Mouse (Mus musculus): ENCODE measurements at regions not wholly inside any gene's neighbourhood (a gene's known extent, or its start where the extent isn't known, plus 50 kb on each side); places are given as distances from the start of the nearest gene placed in this dataset.

DNA sequence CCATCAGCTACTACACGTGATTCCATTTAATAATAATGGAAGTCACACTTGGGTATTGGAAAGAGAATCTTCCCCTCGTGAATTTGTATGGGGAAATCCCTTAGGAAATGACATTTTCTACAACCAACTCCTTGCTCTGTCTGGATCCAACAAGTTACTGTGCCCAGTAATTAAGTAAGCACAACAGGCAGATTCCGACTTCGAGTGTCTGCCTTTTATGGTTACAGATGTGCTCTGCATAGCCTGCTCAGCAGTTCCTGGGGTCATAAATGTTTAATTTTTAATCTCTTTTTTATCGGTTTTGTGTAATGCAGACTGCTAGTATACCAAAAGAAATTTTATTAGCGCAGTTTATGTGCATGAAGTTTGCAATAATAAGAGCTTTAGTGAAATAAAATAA is 259.8 kb upstream of the Pitrm1 start:
- Histone ChIP-seq H3K27me3 (no peaks in the 10 kb centered on the region), H3K9ac (no peak overlapping the region), H3K9me3 (no peaks in the 10 kb centered on the region), H3K4me3 (no peak overlapping the region), H3K4me1 (no peaks in the 10 kb centered on the region), H3K36me3 (no peaks in the 10 kb centered on the region), H3K4me2 (no peak overlapping the region), H3K27ac (no peak overlapping the region)
- WGBS = 75% methylated on average over 6 of the region's 6 CpGs
- ATAC-seq (ENCODE audit: borderline replicate concordance, extremely low read depth, low FRiP score, low TSS enrichment) = no peak

DNA sequence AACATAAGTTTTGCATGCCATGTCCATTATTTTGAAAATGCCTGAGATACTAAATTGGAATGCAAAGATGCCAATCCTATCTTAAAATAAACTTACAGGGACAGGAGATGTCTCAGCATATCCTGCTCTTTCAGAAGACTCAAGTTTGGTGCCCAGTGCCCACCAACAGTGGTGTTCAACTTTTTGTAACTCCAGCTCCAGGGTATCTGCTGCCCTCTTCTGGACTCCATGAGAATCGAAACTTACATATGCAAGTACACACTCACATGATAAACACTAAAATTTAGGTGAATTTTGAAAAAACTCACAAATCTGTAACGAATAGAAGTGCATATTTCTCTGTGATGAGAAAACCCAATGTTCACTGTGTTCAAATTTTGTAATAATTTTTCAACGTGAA is 255.9 kb upstream of the Pitrm1 start:
- H3K4me3 ChIP-seq = no peak overlapping the region
- WGBS = 48% methylated on average over 3 of the region's 3 CpGs
- no peak overlapping the region for H3K9ac ChIP-seq
- no peaks in the 10 kb centered on the region for H3K9me3 ChIP-seq
- no peak overlapping the region for H3K4me2 ChIP-seq
- no peaks in the 10 kb centered on the region for H3K4me1 ChIP-seq
- H3K27ac ChIP-seq = no peak overlapping the region
- no peaks in the 10 kb centered on the region for H3K36me3 ChIP-seq
- no peak for ATAC-seq (ENCODE audit: borderline replicate concordance, extremely low read depth, low FRiP score, low TSS enrichment)
- no peaks in the 10 kb centered on the region for H3K27me3 ChIP-seq

DNA sequence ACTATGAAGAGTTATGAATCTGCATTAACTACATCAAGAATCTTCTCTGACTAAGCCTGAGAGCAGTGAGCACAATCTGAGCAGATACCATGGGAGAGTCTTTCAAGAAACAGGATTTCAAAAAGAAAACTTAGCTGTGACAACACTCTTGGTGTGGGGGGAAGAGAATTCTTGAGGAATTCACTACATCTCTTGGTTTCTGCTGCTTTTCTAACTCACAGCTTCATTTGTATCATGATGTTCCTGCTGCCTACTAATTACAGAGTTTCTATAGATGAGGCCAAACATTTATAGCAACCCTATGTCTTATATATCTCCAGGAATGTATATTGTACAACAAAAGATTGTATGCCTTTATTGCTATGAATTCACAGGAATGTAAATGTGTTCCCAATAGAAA is 242.2 kb upstream of the Pitrm1 start:
- H3K27me3 ChIP-seq = no peaks in the 10 kb centered on the region
- no peak for ATAC-seq (ENCODE audit: borderline replicate concordance, extremely low read depth, low FRiP score, low TSS enrichment)
- no peaks in the 10 kb centered on the region for H3K9me3 ChIP-seq
- H3K36me3 ChIP-seq = no peaks in the 10 kb centered on the region
- no peaks in the 10 kb centered on the region for H3K4me1 ChIP-seq
- no peak overlapping the region for H3K4me2 ChIP-seq
- no peak overlapping the region for H3K27ac ChIP-seq
- no peak overlapping the region for H3K4me3 ChIP-seq
- H3K9ac ChIP-seq = no peak overlapping the region

DNA sequence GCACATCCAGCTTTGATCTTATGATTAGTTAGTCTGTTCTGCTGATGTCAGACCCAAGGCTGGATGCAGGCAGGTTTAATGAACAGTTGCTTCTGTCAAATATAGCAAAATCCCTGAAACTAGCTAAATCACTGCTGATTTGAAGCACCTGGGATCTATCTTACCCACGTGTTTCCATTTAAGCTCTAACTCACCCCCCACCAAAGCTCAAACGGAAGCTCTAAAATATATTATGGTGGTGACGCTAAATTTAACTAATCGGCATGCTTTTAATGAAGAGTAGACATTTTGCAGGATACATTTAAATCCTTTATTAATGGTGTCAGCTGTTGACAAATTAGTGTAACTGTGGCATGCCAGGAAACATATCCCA is 241.3 kb upstream of the Pitrm1 start:
- Histone ChIP-seq H3K4me2 (no peak overlapping the region), H3K27ac (no peak overlapping the region), H3K36me3 (no peaks in the 10 kb centered on the region), H3K4me1 (no peaks in the 10 kb centered on the region), H3K27me3 (no peaks in the 10 kb centered on the region), H3K9ac (no peak overlapping the region), H3K4me3 (no peak overlapping the region), H3K9me3 (no peaks in the 10 kb centered on the region)
- no peak for ATAC-seq (ENCODE audit: borderline replicate concordance, extremely low read depth, low FRiP score, low TSS enrichment)
- 74% methylated on average over 4 of the region's 4 CpGs for WGBS

DNA sequence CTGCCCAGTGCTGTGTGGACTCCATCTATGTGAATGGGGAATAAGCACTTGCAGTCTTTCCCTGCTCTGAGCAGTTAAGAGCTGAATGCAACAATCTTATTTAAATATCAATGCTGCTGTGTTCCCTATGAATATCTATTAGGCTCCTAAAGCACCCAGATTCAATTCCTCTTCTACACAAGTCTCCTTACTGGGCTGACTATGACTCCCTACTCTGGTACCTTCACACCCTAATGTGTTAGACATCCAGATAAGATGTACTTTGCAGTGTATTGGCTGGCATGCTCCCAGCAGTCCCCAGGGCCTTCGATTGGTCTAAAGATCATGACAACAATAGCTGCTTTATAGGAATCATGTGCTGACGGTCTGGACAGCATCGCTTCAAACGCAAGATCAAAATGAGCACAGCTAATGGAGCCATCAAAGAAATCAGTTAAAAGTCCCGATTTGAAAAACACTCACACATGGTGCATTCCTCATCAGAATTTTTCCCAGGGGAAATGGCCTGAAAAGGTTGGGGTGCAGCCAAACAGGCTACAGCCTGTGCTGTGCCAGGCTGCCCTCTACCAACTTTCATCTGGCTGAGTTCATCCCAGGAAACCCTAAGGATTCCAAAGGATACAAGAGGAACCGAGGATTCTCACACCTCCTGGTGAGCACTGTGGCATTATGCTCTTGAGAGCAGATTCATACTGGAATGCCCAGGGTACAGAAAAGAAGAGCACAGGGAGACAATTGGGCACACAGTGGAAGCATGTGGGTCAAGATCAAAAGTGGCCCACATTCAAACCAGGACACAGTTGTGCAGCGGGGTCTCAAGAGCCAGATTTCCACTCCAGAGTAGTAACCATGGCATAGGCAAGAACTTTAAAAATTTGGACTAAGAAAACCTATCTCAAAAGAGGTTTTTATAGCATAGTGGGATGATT is 240.7 kb upstream of the Pitrm1 start:
- no peaks in the 10 kb centered on the region for H3K9me3 ChIP-seq
- ATAC-seq (ENCODE audit: borderline replicate concordance, extremely low read depth, low FRiP score, low TSS enrichment) = no peak
- no peaks in the 10 kb centered on the region for H3K27me3 ChIP-seq
- WGBS = 78% methylated on average over 7 of the region's 7 CpGs
- H3K9ac ChIP-seq = no peak overlapping the region
- no peak overlapping the region for H3K27ac ChIP-seq
- H3K4me2 ChIP-seq = no peak overlapping the region
- no peak overlapping the region for H3K4me3 ChIP-seq
- no peaks in the 10 kb centered on the region for H3K36me3 ChIP-seq
- H3K4me1 ChIP-seq = no peaks in the 10 kb centered on the region

DNA sequence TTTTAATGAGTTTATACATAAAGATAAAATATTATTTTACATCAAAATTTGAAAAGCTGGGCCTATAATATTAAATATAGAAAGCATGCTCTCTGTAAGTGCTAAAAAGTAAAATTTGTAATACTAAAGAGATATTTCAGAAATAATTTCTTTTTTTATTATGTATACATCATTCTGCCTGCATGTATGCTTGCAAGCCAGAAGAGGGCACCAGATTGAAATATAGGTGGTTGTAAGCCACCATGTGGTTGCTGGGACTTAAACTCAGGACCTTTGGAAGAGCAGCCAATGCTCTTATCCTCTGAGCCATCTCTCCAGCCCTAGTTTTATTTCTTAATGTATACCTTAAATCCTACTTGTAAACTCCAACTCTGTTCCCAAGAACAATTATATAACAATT is 231.7 kb upstream of the Pitrm1 start:
- no peak overlapping the region for H3K9ac ChIP-seq
- H3K9me3 ChIP-seq = no peaks in the 10 kb centered on the region
- no peak overlapping the region for H3K4me3 ChIP-seq
- ATAC-seq (ENCODE audit: borderline replicate concordance, extremely low read depth, low FRiP score, low TSS enrichment) = no peak
- H3K27me3 ChIP-seq = no peaks in the 10 kb centered on the region
- H3K36me3 ChIP-seq = no peaks in the 10 kb centered on the region
- no peak overlapping the region for H3K27ac ChIP-seq
- H3K4me2 ChIP-seq = no peak overlapping the region
- H3K4me1 ChIP-seq = no peaks in the 10 kb centered on the region

DNA sequence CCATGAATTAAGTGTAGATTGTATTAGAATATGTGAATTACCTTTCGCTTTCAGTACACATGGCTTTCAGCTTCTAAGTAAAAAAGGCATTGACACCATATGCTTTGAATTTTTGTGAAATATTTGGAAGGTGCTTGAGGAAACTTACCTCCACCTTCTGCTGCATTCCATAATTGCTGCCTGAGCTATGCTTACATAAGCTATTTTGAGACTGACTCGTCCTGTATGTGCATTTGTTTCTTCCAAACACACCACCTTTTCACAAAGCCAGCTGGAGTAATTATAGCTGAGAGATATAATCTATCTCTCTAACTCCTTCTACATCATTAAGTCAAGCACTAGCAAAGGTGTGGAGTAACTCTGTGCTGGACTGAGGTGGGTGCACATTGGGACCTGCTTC is 224.0 kb upstream of the Pitrm1 start:
- ATAC-seq (ENCODE audit: borderline replicate concordance, extremely low read depth, low FRiP score, low TSS enrichment) = no peak

DNA sequence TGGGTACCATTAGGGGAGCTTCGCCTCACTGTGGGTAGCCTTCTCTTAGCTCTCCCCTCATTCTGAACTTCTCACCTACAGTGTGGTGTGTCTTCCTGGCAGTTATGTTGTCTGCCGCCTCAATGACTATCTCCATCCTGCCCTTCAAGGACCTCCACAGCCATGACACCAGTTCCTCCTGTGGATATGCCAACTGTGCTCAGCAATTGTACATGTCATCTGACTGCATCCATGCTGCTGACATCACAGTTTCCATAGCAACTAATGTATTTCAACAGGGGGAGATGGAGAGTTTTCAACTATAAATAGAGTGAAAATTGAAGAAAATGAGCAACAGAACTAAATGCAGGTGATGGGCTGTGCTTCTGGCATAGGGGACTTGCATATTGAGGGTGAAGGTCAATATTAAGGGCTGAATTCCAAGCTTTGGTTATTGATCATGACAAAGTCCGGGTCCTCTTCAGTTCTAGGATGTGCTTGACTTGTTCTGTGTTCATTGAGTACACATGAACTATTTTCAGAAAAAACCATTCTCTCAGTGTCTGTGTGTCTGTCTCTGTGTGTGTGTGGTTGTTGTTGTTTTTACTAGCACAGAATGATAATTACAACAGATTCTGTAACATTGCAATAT is 217.5 kb upstream of the Pitrm1 start:
- H3K9me3 ChIP-seq = no peaks in the 10 kb centered on the region
- no peaks in the 10 kb centered on the region for H3K4me1 ChIP-seq
- 79% methylated on average over 3 of the region's 3 CpGs for WGBS
- no peaks in the 10 kb centered on the region for H3K27me3 ChIP-seq
- no peak overlapping the region for H3K27ac ChIP-seq
- H3K9ac ChIP-seq = no peak overlapping the region
- no peak overlapping the region for H3K4me3 ChIP-seq
- no peak overlapping the region for H3K4me2 ChIP-seq
- H3K36me3 ChIP-seq = no peaks in the 10 kb centered on the region
- no peak for ATAC-seq (ENCODE audit: borderline replicate concordance, extremely low read depth, low FRiP score, low TSS enrichment)

More for the DNA sequence above, 224.0 kb upstream of the Pitrm1 start:
- Histone ChIP-seq H3K27me3 (no peaks in the 10 kb centered on the region), H3K4me1 (no peaks in the 10 kb centered on the region), H3K36me3 (no peaks in the 10 kb centered on the region), H3K27ac (no peak overlapping the region), H3K4me2 (no peak overlapping the region), H3K4me3 (no peak overlapping the region), H3K9ac (no peak overlapping the region), H3K9me3 (no peaks in the 10 kb centered on the region)
- WGBS = 63% methylated on average over 2 of the region's 2 CpGs

DNA sequence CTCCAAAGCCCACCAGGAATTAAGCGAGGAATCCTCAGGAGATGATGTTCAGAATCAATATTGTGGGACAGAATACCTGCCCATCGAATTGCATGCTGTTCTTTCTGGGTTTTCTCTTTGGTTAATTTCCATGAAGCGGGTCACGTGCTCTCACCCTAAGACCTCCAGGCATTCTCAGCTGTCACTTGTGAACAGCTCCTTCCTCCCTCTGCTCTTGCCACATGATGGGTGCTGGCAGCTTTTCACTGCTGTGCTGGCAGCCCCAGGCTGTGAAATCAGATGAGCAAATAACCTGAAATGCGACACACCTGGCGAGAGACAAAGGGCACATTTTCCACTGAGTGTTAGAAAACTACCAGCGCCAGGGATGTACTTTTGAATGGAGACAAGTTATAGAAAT is 207.8 kb upstream of the Pitrm1 start:
- 57% methylated on average over 7 of the region's 7 CpGs for WGBS
- no peaks in the 10 kb centered on the region for H3K36me3 ChIP-seq

DNA sequence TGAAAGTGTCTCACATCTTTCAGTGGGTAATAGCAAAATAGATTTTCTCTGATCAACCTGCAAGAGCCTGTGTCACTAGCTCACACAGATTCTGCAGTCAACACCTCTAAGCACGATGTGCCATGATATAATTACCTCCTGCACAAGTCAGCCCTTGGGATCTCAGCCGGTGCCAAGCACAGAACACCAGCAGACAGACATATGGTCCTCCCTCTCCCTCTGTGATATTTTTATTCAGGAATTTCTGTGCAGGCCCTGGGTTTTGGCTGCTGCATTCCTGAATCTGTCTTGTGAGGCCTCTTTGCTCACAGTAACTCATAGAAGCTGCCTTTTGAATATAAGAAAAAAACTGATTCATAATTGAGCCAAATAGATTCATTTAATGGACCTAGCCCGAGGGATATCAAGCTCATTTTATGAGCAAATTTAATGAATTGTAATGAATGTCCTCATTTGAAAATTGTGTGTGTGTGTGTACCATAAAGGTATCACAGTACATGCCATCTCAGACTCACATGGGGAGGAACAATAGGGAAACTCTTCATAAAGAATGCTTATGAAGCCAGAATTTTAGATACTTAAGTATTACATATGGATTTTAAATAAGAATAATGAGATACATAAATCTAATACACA is 206.7 kb upstream of the Pitrm1 start:
- no peaks in the 10 kb centered on the region for H3K27me3 ChIP-seq
- ATAC-seq (ENCODE audit: borderline replicate concordance, extremely low read depth, low FRiP score, low TSS enrichment) = no peak
- H3K9me3 ChIP-seq = no peaks in the 10 kb centered on the region
- H3K9ac ChIP-seq = no peak overlapping the region
- no peak overlapping the region for H3K27ac ChIP-seq
- no peak overlapping the region for H3K4me3 ChIP-seq
- no peaks in the 10 kb centered on the region for H3K4me1 ChIP-seq
- no peak overlapping the region for H3K4me2 ChIP-seq
- H3K36me3 ChIP-seq = no peaks in the 10 kb centered on the region
- 68% methylated on average over 3 of the region's 3 CpGs for WGBS

More for the DNA sequence above, 207.8 kb upstream of the Pitrm1 start:
- Histone ChIP-seq H3K4me1 (no peaks in the 10 kb centered on the region), H3K4me2 (no peak overlapping the region), H3K9me3 (no peaks in the 10 kb centered on the region), H3K9ac (no peak overlapping the region), H3K27me3 (no peaks in the 10 kb centered on the region), H3K4me3 (no peak overlapping the region), H3K27ac (no peak overlapping the region)
- no peak for ATAC-seq (ENCODE audit: borderline replicate concordance, extremely low read depth, low FRiP score, low TSS enrichment)

DNA sequence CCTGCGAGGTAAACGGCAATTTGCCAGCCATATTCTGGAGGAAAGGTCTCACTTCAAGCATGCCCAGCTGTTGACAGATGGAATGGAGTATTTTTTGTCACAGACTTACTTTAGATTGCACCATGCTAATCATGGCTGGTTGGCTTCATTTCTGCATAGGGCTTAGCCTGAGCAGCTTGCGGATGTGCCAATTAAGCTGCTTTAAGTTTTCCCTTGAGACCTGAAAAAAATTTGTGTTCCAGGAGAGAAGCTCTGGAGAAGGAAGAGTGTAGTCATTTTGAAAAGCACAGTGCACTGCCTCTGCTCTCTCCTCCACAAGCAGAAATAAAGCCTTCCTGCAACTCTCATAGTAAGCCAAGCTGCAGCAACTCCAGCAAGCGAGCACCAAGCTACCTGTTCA is 182.8 kb upstream of the Pitrm1 start:
- Histone ChIP-seq H3K4me2 (no peak overlapping the region), H3K36me3 (no peaks in the 10 kb centered on the region), H3K4me3 (no peak overlapping the region), H3K9ac (no peak overlapping the region), H3K27ac (no peak overlapping the region), H3K9me3 (no peaks in the 10 kb centered on the region), H3K27me3 (no peaks in the 10 kb centered on the region), H3K4me1 (no peaks in the 10 kb centered on the region)
- 80% methylated on average over 4 of the region's 4 CpGs for WGBS
- no peak for ATAC-seq (ENCODE audit: borderline replicate concordance, extremely low read depth, low FRiP score, low TSS enrichment)

DNA sequence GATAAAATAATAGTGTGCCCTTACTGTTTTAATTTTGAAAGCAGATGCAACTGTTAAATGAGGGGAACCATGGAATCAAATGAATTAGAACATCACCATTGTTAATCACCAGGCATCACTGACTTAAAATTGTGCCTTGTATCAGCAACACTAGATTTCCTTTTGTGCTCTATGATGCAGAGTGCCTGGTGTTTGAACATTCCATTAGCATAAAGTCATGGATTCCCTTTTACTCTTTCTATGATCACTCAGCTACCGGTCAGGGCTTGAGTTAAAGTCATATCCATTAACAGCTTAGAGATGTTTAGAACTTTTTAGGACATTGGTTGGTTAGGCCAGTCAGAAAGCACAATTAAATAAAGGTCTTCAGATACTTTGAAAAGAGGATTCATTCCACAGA is 180.3 kb upstream of the Pitrm1 start:
- H3K27ac ChIP-seq = no peak overlapping the region
- H3K9me3 ChIP-seq = no peaks in the 10 kb centered on the region
- WGBS = 51% methylated on average over 1 of the region's 1 CpGs
- no peaks in the 10 kb centered on the region for H3K36me3 ChIP-seq
- H3K4me3 ChIP-seq = no peak overlapping the region
- H3K9ac ChIP-seq = no peak overlapping the region
- no peaks in the 10 kb centered on the region for H3K4me1 ChIP-seq
- ATAC-seq (ENCODE audit: borderline replicate concordance, extremely low read depth, low FRiP score, low TSS enrichment) = no peak
- H3K4me2 ChIP-seq = no peak overlapping the region
- H3K27me3 ChIP-seq = no peaks in the 10 kb centered on the region
